Comparison of ENCODE assay signal across 8 mouse cellular contexts in the genomic region with DNA sequence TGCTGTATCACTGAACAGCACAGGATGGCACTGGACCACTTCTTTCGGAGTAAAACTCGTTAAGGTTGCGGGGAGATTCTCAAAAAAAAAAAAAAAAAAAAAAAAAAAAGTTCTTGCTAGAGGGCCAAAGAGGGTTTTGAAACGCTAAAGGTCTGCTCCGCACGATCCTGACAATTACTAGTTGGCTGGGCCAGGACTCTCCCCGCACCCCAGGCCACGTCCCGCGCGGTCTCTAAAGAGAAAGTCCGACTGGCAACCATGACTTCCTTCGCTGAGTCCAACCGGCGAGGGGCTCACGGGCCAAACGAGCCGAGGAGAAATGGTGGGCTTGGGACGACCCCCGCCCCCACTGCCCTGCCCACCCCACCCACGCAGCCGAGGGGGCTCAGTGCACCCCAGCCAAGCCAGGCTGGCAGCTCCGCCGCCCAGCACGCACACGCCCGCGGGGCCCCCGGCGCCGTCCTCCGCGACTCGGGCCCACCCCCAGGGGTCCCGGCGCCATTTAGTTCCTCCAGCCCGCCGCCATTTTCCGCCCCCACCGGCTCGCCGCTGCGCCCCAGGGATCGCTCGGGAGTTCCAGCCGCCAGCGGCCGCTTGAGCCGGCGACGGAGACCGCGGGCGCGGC. TPM values are rescaled to one million over a fixed set of nuclear protein-coding genes. Genes with fewer than 3 reads are reported as not detected.
A peak's percentile ranks its signal among the peaks of the same experiment; 100 is the strongest.
DNase-seq lines count a peak whose midpoint lies in the region; ATAC-seq and TF ChIP-seq lines count a peak whose summit lies in the region.

No protein-coding gene starts in this region.

- no peaks in the 10 kb centered on the region; the same call in 1 of the 2 replicates for H3K27me3 ChIP-seq in erythroblast, embryonic 14.5 days (ENCODE audit: control insufficient read depth)
- no peaks in the 10 kb centered on the region for H3K27me3 ChIP-seq in heart, embryonic 12.5 days (replicated peaks)
- no peaks in the 10 kb centered on the region for H3K27me3 ChIP-seq in kidney, embryonic 15.5 days
- H3K27me3 ChIP-seq in lung, embryonic 14.5 days (ENCODE audit: insufficient read depth, low read length), result no peaks in the 10 kb centered on the region

- TF ChIP-seq POLR2A in olfactory bulb, adult 2 months (IDR thresholded peaks at IDR 0.05; ENCODE audit: insufficient read depth, low read depth, low read length), result no peak

- H3K4me1 ChIP-seq in erythroblast, embryonic 14.5 days (ENCODE audit: control insufficient read depth), result peaks cover 15% of the 10 kb centered on the region
- H3K4me1 ChIP-seq in heart, embryonic 12.5 days (replicated peaks), result peaks cover 19% of the 10 kb centered on the region
- H3K4me1 ChIP-seq in kidney, embryonic 15.5 days, result 0 out of 2 replicates have a peak, but pooled peaks cover 2% of the 10 kb centered on the region
- H3K4me1 ChIP-seq in lung, embryonic 14.5 days (ENCODE audit: insufficient read depth), result peaks cover 4% of the 10 kb centered on the region; the same call in 1 of the 2 replicates
- peaks cover 4% of the 10 kb centered on the region for H3K4me1 ChIP-seq in olfactory bulb, adult 2 months (ENCODE audit: control insufficient read depth, insufficient read depth, low read length)

- peaks cover 3% of the 10 kb centered on the region; the same call in 1 of the 2 replicates for H3K36me3 ChIP-seq in erythroblast, embryonic 14.5 days (ENCODE audit: control insufficient read depth)
- no peaks in the 10 kb centered on the region for H3K36me3 ChIP-seq in heart, embryonic 12.5 days
- H3K36me3 ChIP-seq in kidney, embryonic 15.5 days, result no peaks in the 10 kb centered on the region
- 0 out of 2 replicates have a peak, but pooled peaks cover 2% of the 10 kb centered on the region for H3K36me3 ChIP-seq in lung, embryonic 14.5 days (ENCODE audit: insufficient read depth)

- DNase-seq in ES-CJ7 (ENCODE audit: low read depth, low spot score), result peak; percentile 39
- peak; percentile 60 for DNase-seq in embryo, embryonic 10.5 days (ENCODE audit: low spot score)
- DNase-seq in lung, embryonic 14.5 days, result peak; percentile 55

- H3K9ac ChIP-seq in heart, embryonic 12.5 days, result peak overlapping the region; percentile 91
- peak overlapping the region; percentile 98 for H3K9ac ChIP-seq in kidney, embryonic 15.5 days
- peak overlapping the region; percentile 96 for H3K9ac ChIP-seq in lung, embryonic 14.5 days

- H3K27ac ChIP-seq in heart, embryonic 12.5 days (ENCODE audit: poor library complexity, severe bottlenecking), result peak overlapping the region; percentile 100
- H3K27ac ChIP-seq in kidney, embryonic 15.5 days, result peak overlapping the region; percentile 100
- H3K27ac ChIP-seq in lung, embryonic 14.5 days (ENCODE audit: low read depth), result peak overlapping the region; percentile 100
- peak overlapping the region; percentile 77 for H3K27ac ChIP-seq in olfactory bulb, adult 2 months (ENCODE audit: insufficient read depth, low read depth, low read length)

- TF ChIP-seq CTCF in lung, embryonic 14.5 days (IDR thresholded peaks at IDR 0.05; ENCODE audit: low read depth), result no peak
- TF ChIP-seq CTCF in olfactory bulb, adult 2 months (IDR thresholded peaks at IDR 0.05; ENCODE audit: insufficient read depth, low read depth, low read length), result no peak

- WGBS in heart, embryonic 12.5 days, result under 1% methylated on average over 30 of the region's 55 CpGs
- under 1% methylated on average over 45 of the region's 55 CpGs for WGBS in kidney, embryonic 15.5 days
- WGBS in lung, embryonic 14.5 days, result under 1% methylated on average over 37 of the region's 55 CpGs
- WGBS in olfactory bulb, adult 2 months, result under 1% methylated on average over 55 of the region's 55 CpGs

- peak overlapping the region; percentile 56 for H3K4me2 ChIP-seq in heart, embryonic 12.5 days
- peak overlapping the region; percentile 55 for H3K4me2 ChIP-seq in kidney, embryonic 15.5 days
- peak overlapping the region; percentile 83 for H3K4me2 ChIP-seq in lung, embryonic 14.5 days

- ATAC-seq in erythroblast, adult 5-6 weeks (replicated peaks; ENCODE audit: low FRiP score, poor library complexity, severe bottlenecking), result no peak
- peak; percentile 67 for ATAC-seq in heart, embryonic 12.5 days (ENCODE audit: insufficient number of reproducible peaks, low FRiP score)
- ATAC-seq in kidney, embryonic 15.5 days (replicated peaks; ENCODE audit: low FRiP score), result peak; percentile 80
- peak; percentile 71 for ATAC-seq in lung, embryonic 14.5 days (ENCODE audit: insufficient read depth)

- H3K4me3 ChIP-seq in erythroblast, embryonic 14.5 days (replicated peaks), result peak overlapping the region; percentile 90
- peak overlapping the region; percentile 86 for H3K4me3 ChIP-seq in heart, embryonic 12.5 days
- H3K4me3 ChIP-seq in kidney, embryonic 15.5 days (replicated peaks), result peak overlapping the region; percentile 93
- peak overlapping the region; percentile 92 for H3K4me3 ChIP-seq in lung, embryonic 14.5 days (ENCODE audit: low read depth, low read length)
- H3K4me3 ChIP-seq in olfactory bulb, adult 2 months (ENCODE audit: insufficient read depth, low read depth, low read length), result peak overlapping the region; percentile 87

- no peaks in the 10 kb centered on the region for H3K9me3 ChIP-seq in erythroblast, embryonic 14.5 days (ENCODE audit: control insufficient read depth, low read length)
- no peaks in the 10 kb centered on the region for H3K9me3 ChIP-seq in heart, embryonic 12.5 days (replicated peaks)
- H3K9me3 ChIP-seq in kidney, embryonic 15.5 days (replicated peaks), result no peaks in the 10 kb centered on the region
- no peaks in the 10 kb centered on the region for H3K9me3 ChIP-seq in lung, embryonic 14.5 days (ENCODE audit: low read depth, low read length)

RNA-seq across cellular contexts. Expression of gene Dmtf1, which starts 0.6 kb away (rescaled TPM):
- 0.05 and 0.07 TPM in 2 replicates for polyA plus RNA-seq in erythroblast, embryonic 14.5 days (2012)
- 16.9 and 19.4 TPM in 2 replicates for total RNA-seq in erythroblast, adult 5-6 weeks (2015; ENCODE audit: low replicate concordance)
- 14.1 and 15.2 TPM in 2 replicates for total RNA-seq in erythroblast, adult 5-6 weeks (2017; ENCODE audit: low replicate concordance)
- 37.6 and 39.4 TPM in 2 replicates for polyA plus RNA-seq in heart, embryonic 12.5 days (2016; fragmentation: Nextera tagmentation; extraction: Ambion mirVana)
- 45.0 and 46.0 TPM in 2 replicates for polyA plus RNA-seq in kidney, embryonic 15.5 days (2015; fragmentation: Nextera tagmentation; extraction: Ambion mirVana)
- polyA plus RNA-seq in lung, embryonic 14.5 days (2014; fragmentation: Nextera tagmentation; extraction: Ambion mirVana), result 49.7 and 50.8 TPM in 2 replicates
- not detected in 2 replicates for polyA plus RNA-seq in olfactory bulb, adult 2 months (2012; ENCODE audit: insufficient read depth, insufficient read length, low replicate concordance, missing spikeins)

Comparison
In these comparisons a context has a peak if more than half of its experiments do, and no peak if none do; other contexts are left out.
1. RNA of gene Dmtf1, which starts 0.6 kb away (polyA plus RNA-seq): not detected in olfactory bulb, adult 2 months, 49.7 to 50.8 TPM in lung, embryonic 14.5 days, 45.0 to 46.0 TPM in kidney, embryonic 15.5 days and 37.6 to 39.4 TPM in heart, embryonic 12.5 days; 0.05 to 0.07 TPM in erythroblast, embryonic 14.5 days; every median in the first group is over 10 times any median in the second.
2. Peak in every context shown above with its lines, with median percentiles within 50 percentile points of each other: H3K4me3 ChIP-seq, DNase-seq, H3K27ac ChIP-seq, H3K4me2 ChIP-seq and H3K9ac ChIP-seq.